Mouse (Mus musculus) thymus, postnatal 10 days (tissue): ENCODE measurements around the gene Ppil2.

ENCODE experiments used
- DNase-seq, 2 experiments: peaks; one replicate each; pipeline ENCODE4 v3.0.0; 2021; ENCODE audit warnings: low spot score in 2 of 2

The Ppil2 gene

DNA sequence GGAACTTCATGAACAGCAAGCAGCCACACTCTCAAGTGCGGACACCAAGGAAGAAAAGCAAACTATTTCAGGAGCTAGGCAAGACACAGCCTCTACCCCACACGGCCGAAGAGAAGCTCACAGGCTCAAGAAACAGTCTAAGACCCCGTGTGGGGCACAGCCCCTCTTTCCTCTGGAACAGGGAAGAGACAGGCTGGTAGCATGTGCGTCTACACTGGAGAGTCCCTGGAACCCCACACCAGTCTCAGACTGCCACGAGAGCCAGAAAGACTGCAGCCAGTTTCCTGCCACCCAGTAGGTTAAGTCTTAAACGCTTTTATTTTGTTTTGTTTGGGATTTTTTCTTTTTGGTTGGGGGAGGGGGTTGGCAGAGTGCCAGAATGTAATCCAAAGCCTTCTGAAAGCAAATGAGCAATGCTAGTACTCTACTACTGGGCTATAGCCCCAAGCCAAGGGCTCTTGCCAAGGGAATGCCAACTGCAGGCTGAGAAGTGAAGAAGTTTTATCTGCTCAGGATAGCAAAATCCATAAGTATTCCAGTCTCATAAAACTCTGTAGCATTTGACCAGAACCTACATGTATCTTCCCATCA lies 8.3 kb downstream of the Ppil2 start:
- no peak for DNase-seq

DNA sequence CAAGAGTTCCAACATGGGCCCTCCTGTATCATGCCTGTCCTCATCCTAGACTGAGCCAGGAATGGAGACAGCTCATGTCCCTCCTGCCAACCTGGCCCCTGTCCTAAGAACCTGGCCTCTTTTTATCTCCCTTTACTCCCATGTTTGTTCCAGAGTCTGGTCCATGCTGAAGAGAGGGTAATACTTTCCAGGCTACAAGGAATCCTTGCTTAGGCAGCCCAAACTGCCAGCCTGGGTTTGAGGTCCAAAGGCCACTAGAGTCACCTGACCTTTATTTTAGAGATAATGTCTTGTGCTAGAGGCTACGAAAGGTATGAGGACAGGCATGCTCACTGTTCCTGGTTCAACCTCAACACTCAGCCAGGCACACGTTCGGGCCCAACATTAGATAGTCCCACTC lies 14.1 kb downstream of the Ppil2 start:
- DNase-seq: no peak

DNA sequence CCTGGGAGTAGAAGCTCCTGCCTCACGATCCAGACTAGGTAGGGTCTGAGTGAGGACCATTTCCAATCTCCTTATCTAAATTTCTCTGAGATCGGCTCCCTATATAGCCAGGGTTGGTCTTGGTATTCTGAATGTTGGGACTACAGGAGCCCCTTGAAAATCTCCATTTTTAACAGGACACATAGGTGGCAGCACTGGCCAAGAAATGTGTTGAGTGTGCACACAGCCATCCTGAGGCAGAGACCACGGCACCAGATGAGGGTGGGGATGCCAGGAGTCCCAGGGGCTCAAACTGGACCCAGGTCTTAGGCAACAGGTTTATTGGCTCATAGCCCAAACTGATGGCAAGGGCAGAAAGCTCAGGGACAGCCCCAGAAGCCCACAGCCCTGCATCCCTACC lies 22.7 kb downstream of the Ppil2 start:
- DNase-seq: no peak

DNA sequence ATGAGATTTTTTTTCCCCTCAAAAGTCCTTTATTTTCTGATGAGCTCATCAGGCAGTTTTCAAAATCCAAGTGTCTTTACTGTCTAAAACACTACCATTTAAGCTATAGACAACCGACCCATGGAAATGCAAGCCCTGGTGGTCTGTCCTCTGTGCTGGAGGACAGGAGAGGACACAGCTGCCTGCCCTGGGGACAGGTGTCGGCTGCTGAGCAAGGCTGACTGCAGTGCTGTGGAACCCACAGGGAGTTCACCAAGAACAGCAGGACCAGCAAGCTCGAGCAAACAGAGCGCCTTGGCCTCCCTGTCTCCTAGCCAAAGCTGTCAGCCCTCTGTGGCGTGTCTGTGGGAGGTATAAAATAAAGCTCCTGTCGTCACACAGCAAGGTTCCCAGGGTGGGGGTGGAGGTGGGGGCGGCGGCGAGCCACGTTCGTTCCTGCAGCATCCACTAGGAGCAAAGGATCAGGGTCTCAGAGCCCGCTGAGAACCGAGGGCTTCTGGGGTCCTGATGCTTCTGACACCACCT lies 24.3 kb downstream of the Ppil2 start:
- no peak for DNase-seq

DNA sequence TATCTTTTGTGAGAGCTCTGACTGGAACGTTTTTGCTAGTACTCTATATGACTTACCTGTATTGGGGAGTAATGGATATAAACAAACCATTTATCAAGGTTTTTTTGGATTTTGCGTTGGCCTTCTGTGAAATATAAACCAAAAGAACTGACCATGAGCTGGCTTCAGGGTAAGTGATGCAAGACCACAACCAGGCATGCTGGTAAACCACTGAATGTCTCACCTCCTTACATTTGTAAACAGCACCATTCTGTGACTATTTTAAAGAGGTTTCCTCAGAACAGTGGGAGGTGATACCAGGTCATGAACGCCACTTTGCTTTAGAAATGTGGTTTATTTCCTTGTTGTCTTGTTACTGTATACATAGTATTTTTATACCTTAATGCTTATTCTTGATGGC lies 24.8 kb downstream of the Ppil2 start:
- DNase-seq: no peak

DNA sequence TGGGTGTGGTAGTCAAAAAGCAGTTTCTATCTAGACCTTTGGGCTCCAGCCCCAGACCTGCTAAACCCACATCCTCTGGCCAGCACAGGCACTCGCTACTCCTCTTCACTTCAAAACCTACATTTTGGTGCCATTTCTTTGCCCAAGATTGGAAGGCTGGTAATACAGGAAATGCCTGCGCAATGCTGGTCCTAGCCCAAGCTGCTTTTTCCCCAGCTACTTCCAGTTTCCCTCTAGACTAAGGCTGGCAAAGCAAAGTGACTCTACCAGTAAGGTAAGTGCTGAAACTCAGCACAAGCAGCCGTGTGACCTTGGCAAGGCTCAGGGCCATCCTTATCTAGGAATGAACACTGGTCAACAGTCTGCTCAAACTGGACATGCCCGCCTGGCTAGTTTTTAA lies 25.4 kb downstream of the Ppil2 start:
- no peak for DNase-seq

DNA sequence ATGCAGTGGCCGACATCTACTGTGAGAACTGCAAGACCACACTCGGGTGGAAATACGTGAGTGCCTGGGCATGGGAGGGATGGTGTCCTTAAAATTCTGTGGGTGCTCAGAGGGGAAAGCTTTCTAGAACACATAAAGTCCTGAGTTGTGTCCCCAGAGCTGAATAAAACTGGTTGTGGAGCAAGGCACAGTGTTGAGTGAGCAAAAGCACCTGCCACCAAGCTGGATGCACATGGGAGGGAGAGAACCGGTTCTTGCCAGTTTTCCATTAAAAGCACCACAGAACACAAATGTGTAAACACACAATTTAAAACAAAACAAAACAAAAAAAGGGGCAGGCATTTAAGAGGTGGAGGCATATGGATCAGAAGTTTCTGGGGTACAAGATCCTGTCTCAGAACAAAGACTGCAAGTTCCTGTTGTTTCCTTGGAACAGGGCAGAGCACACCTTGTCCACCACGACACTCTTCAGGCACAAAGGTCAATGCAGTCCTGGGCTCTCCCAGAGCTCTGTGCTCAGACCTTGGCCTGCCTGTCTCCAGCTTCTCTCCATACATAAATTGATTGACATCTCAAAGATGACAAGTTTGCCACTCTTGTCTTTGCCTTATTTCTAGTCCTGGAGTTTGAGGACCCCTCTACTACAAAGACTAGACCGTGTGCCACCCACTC lies 28.8 kb downstream of the Ppil2 start:
- DNase-seq: no peak

DNA sequence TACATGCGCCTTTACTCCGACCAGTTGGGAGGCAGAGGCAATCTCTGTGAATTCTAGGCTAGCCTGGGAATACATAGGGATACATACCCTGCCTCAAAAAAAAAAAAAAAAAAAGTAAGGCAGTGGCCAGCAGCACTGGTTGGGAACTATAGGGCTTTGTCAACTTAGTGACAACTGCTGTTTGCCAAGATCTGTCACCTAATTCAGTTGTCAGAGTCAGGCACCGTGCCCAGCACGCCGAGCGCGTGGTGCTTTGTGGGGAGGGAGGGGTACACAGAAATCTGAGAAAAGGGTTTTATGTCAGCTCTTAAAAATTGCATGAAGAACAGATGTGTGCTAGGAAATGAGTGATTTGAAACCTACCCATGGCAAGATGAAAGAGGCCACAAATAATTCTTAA lies 33.0 kb downstream of the Ppil2 start:
- DNase-seq: no peak

DNA sequence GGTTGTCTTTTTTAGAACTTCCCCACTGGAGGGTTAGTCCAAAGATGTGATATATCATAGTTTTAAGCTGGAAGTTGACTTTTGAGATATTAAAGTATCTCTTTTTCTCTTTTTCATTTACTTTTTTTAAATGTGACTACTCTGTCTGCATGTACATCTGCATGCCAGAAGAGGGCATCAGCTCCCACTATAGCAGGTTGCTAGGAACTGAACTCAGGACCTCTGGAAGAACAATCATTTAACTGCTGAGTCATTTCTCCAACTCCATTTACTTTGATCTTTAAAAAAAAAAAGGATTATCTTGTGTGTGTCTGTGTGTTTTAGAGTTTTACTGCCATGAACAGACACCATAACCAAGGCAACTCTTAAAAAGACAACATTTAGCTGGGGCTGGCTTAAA lies 34.2 kb downstream of the Ppil2 start:
- DNase-seq: no peak

DNA sequence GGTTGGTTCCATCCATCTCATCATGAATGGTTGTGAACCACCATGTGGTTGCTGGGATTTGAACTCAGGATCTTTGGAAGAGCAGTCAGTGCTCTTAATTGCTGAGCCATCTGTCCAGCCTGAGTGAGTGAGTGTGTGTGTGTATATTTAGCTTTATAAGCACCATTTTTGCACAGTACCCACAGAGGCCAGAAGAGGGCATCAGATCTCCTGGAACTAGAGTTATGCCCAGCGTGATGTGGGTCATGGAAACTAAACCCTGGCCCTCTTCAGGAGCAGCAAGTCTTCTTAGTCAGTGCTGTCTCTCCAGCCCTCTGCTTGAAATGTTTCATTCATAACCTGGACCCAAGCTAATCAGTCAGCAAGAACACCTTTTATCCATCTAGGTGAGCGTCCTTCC lies 34.8 kb downstream of the Ppil2 start:
- DNase-seq: no peak

DNA sequence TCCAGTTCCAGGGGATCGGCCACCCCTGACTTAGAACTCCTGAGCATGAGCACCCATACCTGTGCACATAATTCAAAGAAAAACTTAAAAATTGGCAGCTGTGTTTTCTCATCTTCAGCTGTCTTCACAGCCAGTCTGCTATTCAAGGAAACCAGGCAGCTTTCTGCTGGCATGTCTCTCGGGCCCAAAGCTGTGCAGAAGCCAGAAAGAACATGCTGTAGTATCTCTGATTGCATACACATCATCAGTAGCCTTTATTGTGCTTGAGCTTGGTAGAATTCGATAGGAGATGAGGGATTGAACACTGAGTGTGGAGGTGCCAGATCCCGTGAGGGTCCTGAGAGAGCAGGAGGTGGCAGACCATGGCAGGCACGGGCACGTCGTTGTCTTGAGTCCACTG lies 38.1 kb downstream of the Ppil2 start:
- DNase-seq: no peak

DNA sequence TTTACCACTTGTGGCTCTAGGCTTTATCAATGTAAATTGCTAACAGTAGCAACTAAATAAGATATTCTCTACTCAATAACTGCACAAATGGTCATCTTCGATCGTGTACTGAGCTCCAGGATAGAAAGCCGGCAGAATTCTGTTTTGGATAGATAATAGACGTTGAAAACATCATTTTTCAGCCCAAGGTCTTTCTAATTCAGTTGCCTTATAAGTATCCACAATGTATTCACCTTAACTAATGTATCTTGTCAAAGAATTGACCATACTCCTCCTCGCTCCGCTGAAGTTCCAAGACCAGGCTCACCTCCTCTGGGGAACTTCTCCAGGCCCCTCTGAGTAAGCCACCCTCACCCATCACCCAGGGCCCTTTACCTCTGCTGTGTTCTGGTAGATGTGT lies 40.3 kb downstream of the Ppil2 start:
- DNase-seq: no peak

DNA sequence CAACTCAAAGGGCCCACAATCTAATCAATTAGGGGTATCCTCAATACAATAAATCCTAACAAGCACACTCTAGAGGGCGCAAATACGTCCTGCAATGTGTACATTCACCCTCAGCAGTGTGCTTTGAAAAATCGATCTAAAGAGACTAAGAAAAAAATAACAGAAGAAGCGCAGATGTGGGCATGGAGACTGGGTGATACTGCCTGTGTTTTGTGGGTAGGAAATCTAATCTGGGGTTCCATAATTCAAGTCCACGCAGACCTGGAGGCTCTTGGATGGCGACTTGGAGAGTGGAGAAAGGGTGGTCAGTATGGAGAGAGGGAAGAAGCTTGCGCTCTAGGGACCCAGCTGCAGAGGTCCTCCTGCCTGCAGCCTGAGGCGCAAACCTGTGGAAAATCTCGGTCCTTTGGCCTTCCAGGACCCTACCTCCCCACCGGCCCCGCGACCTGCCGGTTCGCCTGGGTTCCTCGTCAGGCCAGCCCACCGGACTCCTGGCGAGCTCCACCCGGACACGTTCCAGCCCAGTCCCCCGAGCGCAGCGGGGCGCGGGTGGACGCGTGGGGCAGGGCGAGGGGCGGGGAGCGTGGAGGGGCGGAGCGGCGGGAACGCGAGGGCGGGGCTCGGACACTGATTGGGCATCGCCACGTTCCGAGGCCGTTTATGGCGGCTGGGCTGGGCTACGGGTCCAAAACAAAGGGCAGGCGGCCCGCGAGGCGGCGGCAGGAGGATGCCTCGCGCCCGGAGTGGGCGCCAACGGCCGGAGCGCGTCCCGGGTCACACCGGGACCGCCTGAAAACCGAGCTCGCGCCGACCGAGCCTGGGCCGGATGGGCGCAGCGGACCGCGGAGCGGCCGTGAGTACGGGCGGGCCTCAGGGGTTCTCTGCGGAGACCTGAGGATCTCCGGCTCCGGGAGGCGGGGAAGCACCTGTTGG lies 41.3 kb downstream of the Ppil2 start, which contains the start of gene Ypel1:
Ypel1 (plus strand) TSS at position 186 of the 933 bp plus-strand sequence.
- peak; percentile 44 to 62 for DNase-seq

DNA sequence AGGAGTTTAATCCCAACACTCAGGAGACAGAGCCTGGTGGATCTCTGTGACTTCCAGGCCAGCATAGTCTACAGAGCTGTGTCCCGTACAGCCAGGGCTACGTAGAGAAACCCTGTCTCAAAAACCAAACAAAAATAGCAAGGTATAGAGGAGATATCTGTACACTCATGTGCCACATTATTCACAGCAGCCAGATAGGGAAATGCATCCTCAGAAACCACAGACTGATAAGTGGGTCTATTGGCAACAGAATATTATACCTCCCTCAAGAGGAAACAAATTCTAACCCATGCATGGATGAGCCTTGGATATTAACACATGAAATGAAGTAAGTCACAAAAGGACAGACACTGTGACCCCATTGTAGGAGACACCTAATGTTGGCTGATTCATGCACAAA lies 43.5 kb downstream of the Ppil2 start:
- no peak for DNase-seq

DNA sequence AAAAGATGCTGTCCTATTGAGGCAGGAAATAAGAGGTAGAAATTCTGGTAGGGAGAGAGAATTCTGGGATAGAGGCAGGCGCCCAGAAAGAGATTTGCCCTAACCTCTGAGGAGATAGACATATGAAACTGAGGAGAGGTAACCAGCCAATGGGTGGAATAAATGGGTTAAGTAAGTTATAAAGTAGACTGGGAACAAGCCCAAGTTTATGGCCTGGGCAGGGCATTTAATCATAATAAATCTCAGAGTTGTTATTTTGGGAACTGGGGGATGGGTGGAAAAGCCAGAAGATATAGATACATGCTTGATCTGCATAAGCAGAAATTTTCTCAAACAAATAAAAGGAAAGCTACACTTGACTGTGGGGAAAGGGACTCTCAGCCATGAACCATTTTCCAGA lies 48.7 kb downstream of the Ppil2 start:
- no peak for DNase-seq

DNA sequence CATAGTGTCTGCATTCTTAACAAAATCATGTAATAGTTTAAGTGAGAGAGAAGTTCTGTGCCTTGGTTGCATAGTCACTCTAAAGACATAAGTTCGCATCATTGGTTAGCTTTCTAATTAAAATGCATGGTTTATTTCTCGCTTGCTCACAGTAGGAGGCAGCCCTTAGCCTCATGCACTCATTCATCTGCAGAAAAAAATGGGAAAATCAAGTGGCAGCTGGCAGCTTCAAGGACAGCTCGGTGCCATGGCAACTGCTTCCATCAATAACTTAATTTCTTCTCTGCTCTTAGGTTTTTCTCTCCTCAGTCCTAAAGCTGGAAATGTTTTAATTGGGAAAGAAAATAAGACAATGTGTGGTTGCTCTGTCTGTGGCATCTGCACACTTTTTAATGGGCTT lies 55.5 kb downstream of the Ppil2 start:
- no peak for DNase-seq

DNA sequence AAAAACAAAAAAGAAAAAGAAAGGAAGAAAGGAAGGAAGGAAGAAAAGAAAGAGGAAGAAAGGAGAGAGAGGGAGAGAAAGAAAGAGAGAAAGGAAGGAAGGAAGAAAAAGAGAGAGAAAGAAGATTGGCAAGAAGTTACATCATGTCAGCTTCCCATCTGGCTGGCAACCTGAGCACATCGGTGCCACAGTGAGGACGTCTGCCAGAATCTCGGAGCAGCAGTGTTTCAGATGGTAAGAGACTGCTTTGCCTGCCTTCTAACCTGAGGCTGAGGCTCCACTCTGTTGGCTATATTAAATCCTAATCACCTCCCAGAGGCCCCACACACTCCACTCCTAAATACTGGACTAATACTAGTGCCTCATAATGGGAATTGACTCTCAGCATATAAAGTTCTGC lies 57.2 kb downstream of the Ppil2 start:
- DNase-seq: no peak

DNA sequence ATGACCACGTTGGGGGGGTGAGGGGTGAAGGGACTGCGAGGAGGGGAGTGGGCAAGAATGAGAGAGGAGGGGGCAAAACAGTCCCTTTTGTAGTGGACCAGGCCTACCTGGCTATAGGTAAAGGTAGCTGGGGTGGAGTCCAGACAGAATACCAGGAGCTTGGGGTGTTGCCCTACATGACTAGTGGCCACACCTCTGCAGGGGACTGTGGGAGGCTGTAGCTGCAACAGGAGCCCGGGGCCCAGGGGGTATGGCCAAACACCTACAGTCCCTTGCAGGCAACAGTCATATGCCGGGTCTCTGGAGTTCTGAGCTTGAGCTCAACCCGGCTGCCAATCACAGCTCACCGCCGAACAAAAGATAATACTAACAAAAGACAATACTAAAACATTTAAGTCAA lies 59.0 kb downstream of the Ppil2 start:
- peak in 1 of 2 experiments; percentile 3 for DNase-seq

DNA sequence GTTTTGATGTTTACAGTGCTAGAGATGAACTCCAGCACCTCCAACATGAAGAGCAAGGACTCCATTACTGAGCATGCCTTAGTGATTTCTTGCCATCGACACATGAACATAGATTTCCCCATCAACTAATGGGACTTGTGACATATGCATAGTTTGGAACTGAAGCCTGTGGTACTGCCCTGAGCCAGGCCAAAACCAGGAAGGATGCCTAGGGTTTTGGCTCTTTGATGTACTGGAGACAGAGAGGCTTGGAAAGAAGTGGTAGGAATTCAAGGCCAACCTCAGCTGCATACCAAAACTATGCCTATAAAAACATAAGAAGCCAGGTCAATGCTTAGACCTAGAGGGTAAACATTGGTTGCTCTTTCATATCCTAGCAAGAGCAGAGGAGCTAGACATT lies 61.2 kb downstream of the Ppil2 start:
- DNase-seq: no peak

DNA sequence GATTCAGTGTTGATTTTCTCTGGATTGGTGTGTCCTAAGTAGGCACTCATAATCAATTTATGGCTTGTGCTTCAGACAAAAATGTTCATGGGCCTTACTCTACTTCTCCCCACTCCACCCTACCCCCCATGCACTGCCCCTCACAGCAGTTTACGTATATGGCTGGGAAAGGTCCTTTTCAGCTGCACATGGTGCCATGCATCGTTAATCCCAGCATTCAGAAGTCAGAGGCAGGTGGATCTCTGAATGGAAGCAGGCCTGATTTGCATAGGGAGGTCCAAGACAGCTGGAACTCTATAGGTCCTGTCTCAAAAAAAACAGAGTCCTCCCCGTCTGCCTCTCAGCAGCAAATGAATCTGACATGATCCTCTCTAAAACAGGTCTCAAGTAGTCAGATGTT lies 65.8 kb downstream of the Ppil2 start:
- no peak for DNase-seq

DNA sequence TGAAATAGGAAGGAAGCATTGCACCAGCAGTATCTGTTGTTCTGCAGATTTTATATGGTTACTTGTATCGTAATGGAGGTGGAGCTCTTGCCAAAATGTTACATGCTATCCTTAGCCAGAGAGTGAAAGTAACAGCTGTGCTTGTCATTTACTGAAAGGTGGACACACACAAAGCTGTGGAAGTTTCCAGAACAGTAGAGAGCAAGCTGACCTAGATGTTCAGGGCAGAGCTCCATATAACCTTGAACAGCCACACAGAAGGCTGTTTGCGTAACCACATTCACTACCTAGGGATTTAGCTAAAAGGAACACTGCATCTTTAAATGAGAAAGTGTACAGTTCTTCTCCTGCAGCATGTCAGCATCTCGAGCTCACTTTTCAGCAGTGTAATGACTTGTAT lies 66.7 kb downstream of the Ppil2 start:
- no peak for DNase-seq

DNA sequence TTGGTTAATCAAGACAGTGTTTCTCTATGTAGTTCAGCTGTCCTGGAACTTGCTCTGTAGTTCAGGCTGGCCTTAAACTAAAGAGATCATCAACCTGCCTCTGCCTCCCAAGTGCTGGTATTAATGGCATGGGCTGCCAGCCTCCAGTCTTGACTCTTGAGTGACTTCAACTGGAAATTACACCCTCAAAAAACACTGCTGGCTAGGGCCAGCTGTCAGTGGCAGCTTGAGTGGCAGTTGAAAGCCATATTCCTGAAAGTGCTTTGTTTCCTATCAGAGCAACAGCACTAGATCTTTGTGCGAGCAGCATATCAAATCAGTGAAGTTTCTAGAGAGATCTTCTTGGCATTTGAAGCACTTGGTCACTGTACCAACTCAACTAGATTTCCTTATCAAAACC lies 69.6 kb downstream of the Ppil2 start:
- no peak for DNase-seq

DNA sequence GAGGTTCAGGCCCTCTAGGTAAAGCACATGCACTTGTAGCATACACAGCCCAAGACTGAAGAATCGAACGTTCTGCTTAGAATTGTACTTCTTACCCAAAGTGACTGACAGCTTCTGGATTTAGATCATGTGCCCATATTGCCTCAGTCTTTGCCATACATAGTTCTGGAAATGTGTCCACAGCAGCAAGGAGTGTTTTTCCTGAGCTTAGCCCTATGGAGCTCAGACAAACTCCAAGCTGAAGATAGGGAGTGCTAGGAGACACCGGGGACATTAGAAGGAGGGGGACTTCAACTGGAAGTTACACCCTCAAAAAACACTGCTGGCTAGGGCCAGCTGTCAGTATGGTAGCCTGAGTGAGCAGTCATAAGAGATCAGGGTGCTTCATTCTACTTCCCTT lies 70.3 kb downstream of the Ppil2 start:
- no peak for DNase-seq
